Mouse (Mus musculus): ENCODE data around the gene Cabin1. TPM values are rescaled to one million over a fixed set of nuclear protein-coding genes. Genes with fewer than 3 reads are reported as not detected.

The Cabin1 gene
- total RNA-seq, 2 experiments from 2014 or later, result 49.4 to 58.5 TPM

GRCm38 (mm10) chr10:75675594-75675993, 88.5 kb downstream of the Cabin1 start:
- no peak for DNase-seq (ENCODE audit: low spot score in 2 of 2)

- DNase-seq (ENCODE audit: low spot score in 2 of 2), result no peak
Measured at GRCm38 (mm10) chr10:75669936-75670335, 94.2 kb downstream of the Cabin1 start.

DNA sequence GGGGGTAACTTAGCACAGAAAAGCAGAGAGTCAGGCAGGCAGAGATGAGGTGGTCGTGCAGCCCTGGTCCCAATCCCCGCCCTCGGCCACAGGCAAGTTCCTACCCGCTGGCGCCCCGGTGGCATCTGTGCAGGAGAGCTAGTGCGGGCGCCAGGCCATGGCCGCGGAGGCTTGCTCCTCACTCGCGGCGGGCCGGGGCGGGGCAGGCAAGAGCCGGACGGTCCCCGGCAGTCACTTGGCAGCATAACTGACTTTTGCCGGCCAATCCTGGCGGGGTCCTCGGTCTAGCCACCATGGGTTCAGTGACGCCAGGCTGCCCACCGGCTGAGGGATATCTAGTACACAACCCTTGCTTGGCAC, 96.2 kb downstream of the Cabin1 start:
- peak; percentile 47 to 60 for DNase-seq (ENCODE audit: low spot score in 2 of 2)

GRCm38 (mm10) chr10:75667115-75667910, 96.8 kb downstream of the Cabin1 start:
- DNase-seq (ENCODE audit: low spot score in 2 of 2), result peak; percentile 28 to 54

GRCm38 (mm10) chr10:75666451-75667030, 97.6 kb downstream of the Cabin1 start:
- DNase-seq (ENCODE audit: low spot score in 2 of 2), result no peak

DNA sequence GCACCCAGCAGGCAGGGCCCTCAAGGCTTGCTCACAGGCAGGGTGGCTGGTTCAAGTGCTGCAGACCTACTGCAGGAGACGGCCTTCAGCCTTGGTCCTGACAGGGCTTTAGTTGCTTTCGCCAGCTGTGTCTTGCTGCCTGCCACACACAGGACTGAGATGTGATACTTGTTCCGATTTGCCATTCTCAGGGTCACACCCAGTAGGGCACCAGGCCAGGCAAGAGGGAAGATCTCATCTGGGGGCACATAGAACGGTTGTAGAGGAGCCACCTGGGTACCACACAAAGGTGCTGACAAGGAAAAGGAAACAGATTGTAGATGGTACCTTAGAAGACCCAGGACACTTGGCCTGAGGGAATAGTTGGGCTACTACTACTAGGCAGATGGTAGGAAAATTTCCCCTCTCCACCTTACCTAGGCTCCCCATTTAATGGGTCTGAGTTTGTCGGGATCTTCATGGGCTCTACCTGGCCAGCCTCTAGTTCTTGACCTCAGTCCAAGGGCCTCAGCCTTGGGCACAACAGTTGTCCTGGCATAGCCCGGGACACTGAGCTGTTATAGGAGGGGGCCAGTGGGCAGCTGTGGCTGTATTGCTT, 99.4 kb downstream of the Cabin1 start:
- no peak for DNase-seq (ENCODE audit: low spot score in 2 of 2)

GRCm38 (mm10) chr10:75662575-75662974, 101.6 kb downstream of the Cabin1 start:
- no peak for DNase-seq (ENCODE audit: low spot score in 2 of 2)

GRCm38 (mm10) chr10:75661876-75662275, 102.3 kb downstream of the Cabin1 start:
- no peak for DNase-seq (ENCODE audit: low spot score in 2 of 2)

- no peak for DNase-seq (ENCODE audit: low spot score in 2 of 2)
Measured at GRCm38 (mm10) chr10:75661381-75661780, 102.8 kb downstream of the Cabin1 start.

- DNase-seq (ENCODE audit: low spot score in 2 of 2), result no peak
Measured at GRCm38 (mm10) chr10:75657772-75658171, 106.4 kb downstream of the Cabin1 start.

DNA sequence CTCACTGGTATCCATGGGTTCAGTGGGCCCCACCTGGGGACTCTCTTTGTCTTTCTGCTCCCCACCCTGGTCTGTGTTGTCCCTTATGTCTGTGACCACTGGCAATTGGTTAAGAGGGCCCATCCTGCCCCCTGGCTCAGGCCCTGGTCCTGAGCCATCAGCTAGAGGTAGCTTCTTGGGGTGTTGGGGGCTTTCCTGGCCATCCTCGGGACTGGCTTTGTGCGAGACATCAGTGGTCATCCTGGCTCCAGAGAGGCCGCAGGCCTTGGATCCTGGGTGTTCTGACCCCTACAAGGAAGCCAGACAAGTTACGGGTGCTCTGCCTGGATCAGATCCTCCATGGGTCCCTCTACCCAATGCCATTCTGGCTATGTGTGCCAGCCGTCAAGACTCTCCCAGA, 107.0 kb downstream of the Cabin1 start:
- no peak for DNase-seq (ENCODE audit: low spot score in 2 of 2)

- no peak for DNase-seq (ENCODE audit: low spot score in 2 of 2)
Measured at GRCm38 (mm10) chr10:75654053-75654452, 110.1 kb downstream of the Cabin1 start.

- no peak for DNase-seq (ENCODE audit: low spot score in 2 of 2)
Measured at GRCm38 (mm10) chr10:75651381-75652068, 112.6 kb downstream of the Cabin1 start.

GRCm38 (mm10) chr10:75650306-75650902, 113.7 kb downstream of the Cabin1 start:
- no peak for DNase-seq (ENCODE audit: low spot score in 2 of 2)

GRCm38 (mm10) chr10:75649406-75649995, 114.6 kb downstream of the Cabin1 start:
- no peak for DNase-seq (ENCODE audit: low spot score in 2 of 2)

- no peak for DNase-seq (ENCODE audit: low spot score in 2 of 2)
Measured at GRCm38 (mm10) chr10:75649001-75649400, 115.1 kb downstream of the Cabin1 start.

GRCm38 (mm10) chr10:75648091-75648490, 116.0 kb downstream of the Cabin1 start:
- no peak for DNase-seq (ENCODE audit: low spot score in 2 of 2)

DNA sequence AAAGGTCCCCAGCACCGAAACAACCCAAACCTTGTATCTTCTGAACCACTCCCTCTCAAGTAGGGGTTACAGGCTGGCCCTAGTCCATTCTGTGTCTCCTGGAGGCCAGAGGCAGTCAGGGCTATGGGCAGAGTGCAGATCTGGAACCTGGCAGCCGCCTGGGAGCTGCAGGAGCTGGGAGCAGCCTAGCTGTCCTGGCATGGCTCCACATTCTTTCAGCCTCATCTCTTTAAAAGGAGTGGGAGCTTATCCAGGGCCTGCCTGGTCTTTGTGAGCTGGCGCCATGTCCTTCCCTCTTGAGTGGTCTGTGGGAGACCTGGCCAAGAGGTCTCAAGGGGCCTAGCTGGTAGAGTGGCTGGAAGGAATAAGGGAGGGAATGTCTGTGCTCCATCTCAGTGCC, 116.8 kb downstream of the Cabin1 start:
- no peak for DNase-seq (ENCODE audit: low spot score in 2 of 2)

- no peak for DNase-seq (ENCODE audit: low spot score in 2 of 2)
Measured at GRCm38 (mm10) chr10:75646406-75646805, 117.7 kb downstream of the Cabin1 start.

DNA sequence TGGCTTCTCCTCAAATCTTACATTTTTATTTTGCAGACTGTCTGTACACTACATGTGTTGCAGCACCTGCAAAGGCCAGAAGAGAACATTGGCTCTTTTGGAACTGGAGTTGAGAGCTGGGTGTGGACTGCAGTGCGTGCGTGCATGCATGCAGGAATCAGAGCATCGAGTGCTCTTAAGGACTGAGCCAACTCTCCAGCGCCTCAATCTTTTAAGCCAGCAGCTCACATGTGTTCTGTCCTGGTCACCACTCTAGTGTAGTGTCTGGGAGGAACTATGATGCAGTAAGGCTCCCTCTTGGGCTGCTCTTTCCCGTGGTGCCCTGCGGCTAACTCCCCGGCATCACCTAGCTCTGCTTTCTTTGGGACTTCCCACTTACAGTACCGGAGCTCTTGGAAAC, 118.5 kb downstream of the Cabin1 start:
- no peak for DNase-seq (ENCODE audit: low spot score in 2 of 2)

DNA sequence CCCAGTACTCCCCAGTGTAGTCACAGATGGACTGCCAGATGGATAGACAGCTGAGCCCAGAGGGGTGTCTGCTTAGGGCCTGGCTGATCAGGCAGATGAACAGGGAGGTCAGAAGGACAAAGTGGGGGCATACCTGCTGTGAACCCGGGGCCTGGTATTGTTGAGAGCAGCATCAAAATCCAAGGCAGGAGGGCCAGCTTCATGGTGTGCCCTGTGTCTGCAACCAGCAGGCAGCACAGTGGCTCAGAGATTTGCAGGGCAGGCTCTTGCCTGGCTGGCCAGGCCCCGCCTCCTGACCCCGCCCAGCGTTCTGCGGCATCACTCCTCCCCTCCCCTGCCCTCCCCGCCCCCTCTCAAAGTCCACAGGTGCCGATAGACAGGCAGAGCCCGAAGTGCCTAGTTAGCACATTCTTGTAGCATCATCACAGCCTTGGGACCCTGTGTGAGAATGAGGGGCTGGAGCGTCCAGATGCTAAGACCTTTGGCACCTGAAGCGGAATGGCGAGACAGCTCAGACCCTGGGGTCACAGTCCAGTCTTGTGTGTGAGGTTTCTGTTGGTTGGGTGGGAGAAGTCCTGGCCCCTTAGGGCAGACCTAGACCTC, 120.3 kb downstream of the Cabin1 start, which contains the start of gene Susd2:
TSS of gene Susd2 (minus strand) at position 268 of the 603 bp plus-strand sequence.
- DNase-seq (ENCODE audit: low spot score in 2 of 2), result no peak

Data from adrenal gland, postnatal 4 days (tissue).